Comparison of ENCODE assay signal across 12 mouse cellular contexts in genomic region chr8:54954030-54954429, GRCm38 (mm10). TPM values are rescaled to one million over a fixed set of nuclear protein-coding genes. Genes with fewer than 3 reads are reported as not detected.
DNase-seq lines count a peak whose midpoint lies in the region; ATAC-seq and TF ChIP-seq lines count a peak whose summit lies in the region.
"Had no signal": no experiment of that assay in that cellular context is flagged by ENCODE, and none has a peak within 500 bp of the region (broad histone marks: within the 10 kb centered on the region; RNA-seq: fewer than 3 reads in every experiment).

No protein-coding gene starts in this region.

- H3K4me3 ChIP-seq in hindbrain, embryonic 12.5 days: peak overlapping the region; percentile 39; the same call in 1 of the 2 replicates
- H3K4me3 ChIP-seq in midbrain, embryonic 16.5 days (ENCODE audit: low read depth, low read length): peak overlapping the region; percentile 73
- H3K4me3 ChIP-seq in gastrocnemius, adult 2 months: no peak overlapping the region

- peak; percentile 69 for ATAC-seq in hindbrain, embryonic 12.5 days (ENCODE audit: low FRiP score)
- ATAC-seq in midbrain, embryonic 16.5 days: peak; percentile 50

- no peaks in the 10 kb centered on the region for H3K9me3 ChIP-seq in hindbrain, embryonic 12.5 days (replicated peaks)
- H3K9me3 ChIP-seq in midbrain, embryonic 16.5 days (replicated peaks; ENCODE audit: control insufficient read depth, low read length, poor library complexity, severe bottlenecking): no peaks in the 10 kb centered on the region

- 0 out of 2 replicates have a peak, but pooled peaks cover 2% of the 10 kb centered on the region for H3K4me1 ChIP-seq in hindbrain, embryonic 12.5 days
- H3K4me1 ChIP-seq in midbrain, embryonic 16.5 days (ENCODE audit: control insufficient read depth, insufficient read depth, low read length): peaks cover 5% of the 10 kb centered on the region

- DNase-seq in layer of hippocampus, adult 11-12 months (ENCODE audit: low spot score): peak; percentile 18
- DNase-seq in layer of hippocampus, adult 9-10 months (ENCODE audit: low spot score): no peak
- peak; percentile 25 to 52 for DNase-seq in cerebellum, postnatal 25 days
- no peak for DNase-seq in gastrocnemius, adult 2 months
- DNase-seq in kidney, postnatal 25 days: no peak
- DNase-seq in lung, postnatal 36 days: no peak
- DNase-seq: gastrocnemius, postnatal 25 days; kidney, adult 11 months; thymus, postnatal 14 days had no signal

- intact Hi-C loops in gastrocnemius, adult 2 months (cut with DNase I): no loop called here

- no peak for TF ChIP-seq CTCF in gastrocnemius, adult 2 months (IDR thresholded peaks at IDR 0.05)

- 34% methylated on average over 6 of the region's 6 CpGs for WGBS in hindbrain, embryonic 12.5 days
- WGBS in midbrain, embryonic 16.5 days: 4% methylated on average over 6 of the region's 6 CpGs

- peak overlapping the region; percentile 51; the same call in 1 of the 2 replicates for H3K9ac ChIP-seq in hindbrain, embryonic 12.5 days
- H3K9ac ChIP-seq in midbrain, embryonic 16.5 days (ENCODE audit: low read depth, low read length): peak overlapping the region; percentile 91

- H3K36me3 ChIP-seq in hindbrain, embryonic 12.5 days: no peaks in the 10 kb centered on the region
- no peaks in the 10 kb centered on the region for H3K36me3 ChIP-seq in midbrain, embryonic 16.5 days (ENCODE audit: control insufficient read depth, insufficient read depth, low read length)

- no peaks in the 10 kb centered on the region for H3K27me3 ChIP-seq in hindbrain, embryonic 12.5 days
- no peaks in the 10 kb centered on the region for H3K27me3 ChIP-seq in midbrain, embryonic 16.5 days (ENCODE audit: control insufficient read depth, insufficient read depth, low read depth, low read length)

- H3K4me2 ChIP-seq in hindbrain, embryonic 12.5 days (replicated peaks): peak overlapping the region; percentile 39
- peak overlapping the region; percentile 65 for H3K4me2 ChIP-seq in midbrain, embryonic 16.5 days (ENCODE audit: low read length)
- H3K4me2 ChIP-seq: liver, embryonic 11.5 days had no signal

- peak overlapping the region; percentile 86 for H3K27ac ChIP-seq in hindbrain, embryonic 12.5 days
- peak overlapping the region; percentile 99 for H3K27ac ChIP-seq in midbrain, embryonic 16.5 days (ENCODE audit: low read length)
- H3K27ac ChIP-seq in gastrocnemius, adult 2 months: no peak overlapping the region

RNA-seq across cellular contexts. Expression of gene Gpm6a, which starts 0.6 kb away (rescaled TPM):
- 144 and 157 TPM in 2 replicates for polyA plus RNA-seq in hindbrain, embryonic 12.5 days (2016; fragmentation: Nextera tagmentation; extraction: Ambion mirVana)
- 649 and 676 TPM in 2 replicates for polyA plus RNA-seq in midbrain, embryonic 16.5 days (2015; fragmentation: Nextera tagmentation; extraction: Ambion mirVana)
- under 1 TPM; 0.18 to 0.42 TPM for total RNA-seq in gastrocnemius, adult 2 months (2021)

Comparison
In these comparisons a context has a peak if more than half of its experiments do, and no peak if none do; other contexts are left out.
1. DNase-seq: peak in layer of hippocampus, adult 11-12 months (single experiment) and cerebellum, postnatal 25 days (2 of 2); none in layer of hippocampus, adult 9-10 months (single experiment), gastrocnemius, adult 2 months (single experiment), kidney, postnatal 25 days (0 of 2) and lung, postnatal 36 days (single experiment).